Mouse (Mus musculus) erythroblast, embryonic 14.5 days (primary cell): ENCODE measurements around the gene Esf1. TPM values are rescaled to one million over a fixed set of nuclear protein-coding genes. Genes with fewer than 3 reads are reported as not detected.
"Not testable (repeated sequence)": the region's sequence is repeated elsewhere in the genome, so short reads cannot be mapped to it uniquely, and the experiment has no call there.

Experiments used
- H3K27me3 ChIP-seq: 2 replicates; pipeline ENCODE4 v1.6.1; 2012; ENCODE audit warnings: inconsistent platforms; ENCODE audit not compliant: control insufficient read depth
- H3K36me3 ChIP-seq: 2 replicates; pipeline ENCODE4 v1.6.1; 2012; ENCODE audit warnings: mild to moderate bottlenecking, inconsistent platforms; ENCODE audit not compliant: control insufficient read depth
- H3K4me1 ChIP-seq: 2 replicates; pipeline ENCODE4 v1.6.1; 2012; ENCODE audit warnings: inconsistent platforms; ENCODE audit not compliant: control insufficient read depth
- H3K4me3 ChIP-seq: replicated peaks from 2 replicates; pipeline ENCODE3; 2012; ENCODE audit warnings: moderate library complexity, mild to moderate bottlenecking, inconsistent platforms
- H3K9me3 ChIP-seq: 2 replicates; pipeline ENCODE4 v1.6.1; 2012; ENCODE audit warnings: low read length, inconsistent platforms, mixed read lengths; ENCODE audit not compliant: control insufficient read depth
- GATA1 ChIP-seq: IDR thresholded peaks from 2 replicates; pipeline ENCODE4 v1.6.1; 2012; ENCODE audit warnings: low read length, inconsistent platforms, mixed read lengths
- TAL1 ChIP-seq: IDR thresholded peaks from 3 replicates; pipeline ENCODE4 v1.6.1; 2012; ENCODE audit warnings: low read length, inconsistent platforms, mixed read lengths
- polyA plus RNA-seq: library from polyadenylated mRNA; stranded (reverse); fragments of >175 nt; gene quantifications from 2 replicates; pipeline ENCODE4 v1.2.3, GENCODE M21; 2012

The Esf1 gene
- polyA plus RNA-seq, 1 experiment, result 0.25 TPM

- Histone ChIP-seq H3K9me3 (no peaks in the 10 kb centered on the region), H3K4me1 (peaks cover 40% of the 10 kb centered on the region), H3K27me3 (no peaks in the 10 kb centered on the region), H3K36me3 (peaks cover 22% of the 10 kb centered on the region), H3K4me3 (peak overlapping the region; percentile 68)
- TF ChIP-seq TAL1 (no peak), GATA1 (no peak)
Measured at GRCm38 (mm10) chr2:140169057-140169456, 1.3 kb downstream of the Esf1 start.

DNA sequence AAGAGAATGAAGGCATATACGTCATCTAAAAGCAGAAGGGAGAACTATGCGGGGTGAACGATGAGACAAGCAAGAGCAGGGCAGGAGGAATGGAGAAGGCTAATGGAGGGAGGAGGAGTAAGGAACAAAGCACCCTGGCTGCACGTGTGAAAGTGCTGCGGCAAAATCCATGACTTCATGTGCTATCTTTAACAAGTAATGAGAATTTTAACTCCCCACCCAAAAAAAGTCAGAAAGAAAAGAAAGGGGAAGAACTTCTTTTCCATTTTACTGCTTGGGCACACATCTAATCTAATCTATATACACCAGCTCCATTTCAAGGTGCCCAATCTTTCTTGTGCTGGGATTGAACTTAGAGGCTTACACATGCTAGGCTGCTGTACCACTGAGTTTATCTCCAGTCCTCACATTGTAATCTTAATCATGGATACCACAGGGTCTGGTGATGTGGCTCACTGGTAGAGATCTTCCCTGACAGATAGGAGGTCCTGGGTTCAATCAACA, 7.0 kb downstream of the Esf1 start:
- peak; percentile 42; the same call in 1 of the 3 replicates for TF ChIP-seq TAL1
- TF ChIP-seq GATA1, result peak; percentile 62
- Histone ChIP-seq H3K36me3 (peaks cover 55% of the 10 kb centered on the region), H3K4me1 (peaks cover 25% of the 10 kb centered on the region), H3K27me3 (no peaks in the 10 kb centered on the region), H3K9me3 (no peaks in the 10 kb centered on the region), H3K4me3 (no peak overlapping the region)

DNA sequence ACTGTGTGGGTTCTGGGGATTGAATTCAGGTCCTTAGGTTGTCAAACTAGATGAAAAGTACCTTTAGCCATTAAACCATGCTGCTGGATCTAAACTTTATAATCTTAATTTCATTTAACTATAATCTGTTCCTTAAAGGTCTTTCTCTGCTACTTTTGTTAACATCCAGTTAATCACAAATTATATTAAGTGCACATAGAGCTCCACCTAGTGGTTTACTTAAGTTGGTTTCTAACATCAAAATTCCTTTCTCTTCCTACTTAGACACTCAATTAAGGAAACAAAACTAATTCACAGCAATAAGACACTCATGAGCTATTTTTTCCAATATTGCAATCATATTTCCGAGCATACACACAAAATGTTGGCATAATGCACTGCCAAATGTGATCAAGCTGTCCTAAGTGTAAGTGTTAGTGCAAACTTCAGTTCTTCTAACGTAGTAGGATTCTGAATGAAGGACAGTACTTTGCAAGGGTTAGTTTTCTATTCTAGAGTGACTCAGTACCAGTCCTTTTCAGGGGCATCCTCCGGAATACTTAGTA, 11.1 kb downstream of the Esf1 start:
- Histone ChIP-seq H3K27me3 (no peaks in the 10 kb centered on the region), H3K9me3 (no peaks in the 10 kb centered on the region), H3K4me3 (no peak overlapping the region), H3K36me3 (peaks cover 69% of the 10 kb centered on the region), H3K4me1 (peaks cover 15% of the 10 kb centered on the region)
- TF ChIP-seq GATA1 (no peak), TAL1 (no peak)

GRCm38 (mm10) chr2:140151743-140152142, 18.6 kb downstream of the Esf1 start, which contains the start of gene Gm17374:
Gene Gm17374 (plus strand): TSS chr2:140152043.
- H3K36me3 ChIP-seq, result peaks cover 61% of the 10 kb centered on the region
- not testable (repeated sequence) for H3K9me3 ChIP-seq, H3K4me1 ChIP-seq, H3K27me3 ChIP-seq, H3K4me3 ChIP-seq

GRCm38 (mm10) chr2:140125516-140125915, 44.8 kb downstream of the Esf1 start:
- peaks cover 78% of the 10 kb centered on the region for H3K36me3 ChIP-seq

GRCm38 (mm10) chr2:140113851-140114250, 56.5 kb downstream of the Esf1 start:
- no peak for TF ChIP-seq TAL1

More at GRCm38 (mm10) chr2:140125516-140125915, 44.8 kb downstream of the Esf1 start:
- H3K27me3 ChIP-seq, result no peaks in the 10 kb centered on the region
- no peak overlapping the region for H3K4me3 ChIP-seq
- TF ChIP-seq TAL1, result no peak
- H3K9me3 ChIP-seq, result no peaks in the 10 kb centered on the region
- peaks cover 1% of the 10 kb centered on the region; the same call in 1 of the 2 replicates for H3K4me1 ChIP-seq

DNA sequence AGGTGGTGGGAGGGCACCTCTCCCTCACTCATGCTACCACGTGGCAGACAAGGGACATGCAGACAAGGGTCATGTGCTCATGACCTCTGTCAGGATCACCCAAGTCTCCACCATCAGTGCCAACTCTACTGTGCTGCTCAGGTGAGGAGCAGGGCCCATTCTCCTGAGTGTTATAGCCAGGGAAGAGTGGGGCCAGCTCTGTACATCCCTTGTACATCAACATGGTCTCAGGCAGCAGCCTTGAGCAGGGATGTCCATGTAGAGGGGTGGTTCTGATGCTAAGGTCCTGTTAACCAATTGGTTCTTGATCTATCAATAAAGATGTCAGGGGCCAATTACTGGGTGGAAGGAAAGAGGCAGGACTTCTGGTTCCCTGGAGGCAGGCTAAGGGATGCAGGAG, 61.4 kb downstream of the Esf1 start:
- H3K4me1 ChIP-seq, result no peaks in the 10 kb centered on the region; the same call in 1 of the 2 replicates
- no peaks in the 10 kb centered on the region for H3K36me3 ChIP-seq
- H3K4me3 ChIP-seq, result no peak overlapping the region
- TF ChIP-seq TAL1 (no peak), GATA1 (no peak)
- H3K27me3 ChIP-seq, result peaks cover 19% of the 10 kb centered on the region
- no peaks in the 10 kb centered on the region for H3K9me3 ChIP-seq

More at GRCm38 (mm10) chr2:140113851-140114250, 56.5 kb downstream of the Esf1 start:
- Histone ChIP-seq H3K36me3 (no peaks in the 10 kb centered on the region), H3K9me3 (no peaks in the 10 kb centered on the region), H3K27me3 (peaks cover under 1% of the 10 kb centered on the region; the same call in 1 of the 2 replicates), H3K4me1 (no peaks in the 10 kb centered on the region; the same call in 1 of the 2 replicates), H3K4me3 (no peak overlapping the region)

- Histone ChIP-seq H3K4me1 (no peaks in the 10 kb centered on the region; the same call in 1 of the 2 replicates), H3K9me3 (no peaks in the 10 kb centered on the region), H3K4me3 (no peak overlapping the region), H3K36me3 (no peaks in the 10 kb centered on the region), H3K27me3 (peaks cover 25% of the 10 kb centered on the region)
- no peak for TF ChIP-seq GATA1
- no peak for TF ChIP-seq TAL1
Measured at GRCm38 (mm10) chr2:140107641-140108040, 62.7 kb downstream of the Esf1 start.

DNA sequence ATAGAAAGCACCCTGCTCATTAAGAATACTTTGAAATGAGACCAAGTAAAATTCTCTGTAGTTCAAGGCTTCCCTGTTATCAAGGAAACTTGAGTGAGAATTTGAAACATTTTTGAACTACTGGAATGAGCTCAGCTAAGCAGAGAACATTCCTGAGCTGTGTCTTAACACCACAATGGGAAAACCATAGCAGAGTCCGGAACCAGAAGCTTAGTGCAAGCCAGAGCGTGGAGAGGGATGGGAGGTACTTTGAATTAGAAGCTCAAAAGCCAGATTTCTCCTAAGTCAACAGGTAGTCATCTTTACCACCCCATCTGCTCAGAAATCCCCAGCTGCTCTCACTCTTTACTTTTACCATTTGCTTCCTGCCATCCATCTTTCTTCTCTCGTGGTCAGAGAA, 65.4 kb downstream of the Esf1 start:
- TF ChIP-seq GATA1 (no peak), TAL1 (no peak)
- Histone ChIP-seq H3K36me3 (no peaks in the 10 kb centered on the region), H3K4me1 (peaks cover 7% of the 10 kb centered on the region), H3K9me3 (no peaks in the 10 kb centered on the region), H3K27me3 (peaks cover 30% of the 10 kb centered on the region), H3K4me3 (no peak overlapping the region)
